Mouse (Mus musculus): Measurements from ENCODE around the gene Lbhd2. TPM values are rescaled to one million over a fixed set of nuclear protein-coding genes. Genes with fewer than 3 reads are reported as not detected.

The Lbhd2 gene
- 4.3 and 5.1 TPM in 2 replicates for polyA plus RNA-seq (2012; rRNA removed)

DNA sequence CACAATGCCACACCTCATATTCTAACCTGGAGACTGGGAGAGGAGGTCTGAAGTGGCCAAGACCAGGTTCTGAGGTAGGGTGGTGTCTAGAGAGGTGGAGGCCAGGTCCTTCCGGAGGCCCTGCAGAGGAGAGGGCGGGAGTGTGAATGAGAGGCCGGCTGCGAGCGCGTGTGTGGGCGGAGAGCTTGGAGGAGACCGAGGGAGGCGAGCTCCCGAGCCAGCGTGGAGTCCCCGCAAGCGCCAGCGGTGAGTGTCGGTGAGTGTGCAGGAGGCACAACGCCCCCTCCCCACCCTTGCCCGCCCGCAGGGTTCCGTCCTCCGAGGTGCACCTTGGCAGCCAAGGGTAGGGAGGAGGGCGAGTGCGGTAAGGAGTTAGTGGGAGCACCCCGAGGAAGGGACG is at the start of gene Lbhd2:
Gene Lbhd2 (plus strand): TSS at position 188 of the 400 bp plus-strand sequence.

DNA sequence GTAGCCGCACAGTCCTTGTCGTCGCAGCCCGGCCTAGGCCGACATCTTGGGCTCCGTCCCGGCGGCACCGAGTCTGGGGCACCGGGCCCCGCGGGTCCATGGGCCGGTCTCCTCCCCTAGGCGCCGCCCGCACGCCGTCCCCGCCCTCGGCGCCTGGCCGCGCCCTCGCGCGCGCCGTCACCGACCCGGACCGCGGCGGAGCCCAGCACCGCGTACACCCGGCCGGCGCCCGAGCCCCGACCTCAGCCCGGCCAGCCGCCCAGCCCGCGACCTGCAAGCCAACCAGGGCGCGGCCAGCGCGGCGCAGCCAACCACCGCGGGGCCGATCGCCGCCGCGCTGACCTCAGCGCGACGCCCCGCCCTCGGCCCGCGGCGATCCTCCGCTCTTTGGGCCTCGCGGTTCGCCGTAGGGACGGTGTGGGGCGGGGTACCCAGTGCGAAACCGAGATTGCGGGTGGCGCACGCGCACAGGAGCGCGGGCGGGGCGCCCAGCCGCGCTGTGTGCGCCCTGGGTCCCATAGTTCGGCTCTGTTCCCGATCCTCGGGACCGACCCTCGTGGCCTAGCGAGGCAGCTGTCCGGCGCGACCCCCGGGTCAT is 29.1 kb upstream of the Lbhd2 start, which contains the start of gene Cdc42bpb:
Gene Cdc42bpb (minus strand): TSS at position 343 of the 598 bp plus-strand sequence.

GRCm38 (mm10) chr12:111416921-111417779 is 10.5 kb downstream of the Lbhd2 start, which contains the start of gene Exoc3l4:
Gene Exoc3l4 (plus strand): TSS chr12:111417017.

GRCm38 (mm10) chr12:111442309-111443010 is 35.9 kb downstream of the Lbhd2 start, which contains the start of gene Tnfaip2:
Gene Tnfaip2 (plus strand): TSS chr12:111442469.

Other genes with a start within 250 kb of the Lbhd2 start
- 29.9 and 30.4 TPM in 2 replicates for gene Traf3, start 240.4 kb upstream of the Lbhd2 start, polyA plus RNA-seq (2012; rRNA removed)
- gene 4930595D18Rik, start 222.3 kb upstream of the Lbhd2 start, polyA plus RNA-seq (2012; rRNA removed): 0.17 and 0.23 TPM in 2 replicates
- 22.7 and 24.3 TPM in 2 replicates for gene Amn, start 135.7 kb upstream of the Lbhd2 start, polyA plus RNA-seq (2012; rRNA removed)
- 180 and 191 TPM in 2 replicates for gene Cdc42bpb, start 29.1 kb upstream of the Lbhd2 start, polyA plus RNA-seq (2012; rRNA removed)
- 2.3 and 4.3 TPM in 2 replicates for gene Exoc3l4, start 10.2 kb downstream of the Lbhd2 start, polyA plus RNA-seq (2012; rRNA removed)
- 0.78 and 2.2 TPM in 2 replicates for gene Tnfaip2, start 35.7 kb downstream of the Lbhd2 start, polyA plus RNA-seq (2012; rRNA removed)
- gene Gm266, start 79.0 kb downstream of the Lbhd2 start, polyA plus RNA-seq (2012; rRNA removed): 5.5 and 7.1 TPM in 2 replicates
- 142 and 145 TPM in 2 replicates for gene Eif5, start 131.2 kb downstream of the Lbhd2 start, polyA plus RNA-seq (2012; rRNA removed)
- gene Mark3, start 167.7 kb downstream of the Lbhd2 start, polyA plus RNA-seq (2012; rRNA removed): 103 and 107 TPM in 2 replicates

Measured in central nervous system, embryonic 18 days (tissue).